Mouse (Mus musculus) heart, embryonic 14.5 days (tissue): ENCODE measurements at regions not wholly inside any gene's neighbourhood (a gene's known extent, or its start where the extent isn't known, plus 50 kb on each side); places are given as distances from the start of the nearest gene placed in this dataset.

ENCODE experiments used
- ATAC-seq: fragments of 200-750 bp; cut with Nextera tagmentation; 2 replicates; pipeline ENCODE4 v1.8.0; 2017; ENCODE audit warnings: low read depth, moderate TSS enrichment; ENCODE audit not compliant: insufficient number of reproducible peaks, insufficient read depth, low FRiP score
- H3K27ac ChIP-seq, 2 experiments: fragments of 200-500 bp in 1 of 2; fragments of 300-500 bp in 1 of 2; sonication (generic) in 1 of 2; replicated peaks in 1 of 2; 2 replicates each; pipeline ENCODE4 v1.5.1; 2012 to 2014; ENCODE audit warnings: low read depth in 2 of 2, low read length in 2 of 2, control low read depth in 1 of 2, mild to moderate bottlenecking in 1 of 2, mixed read lengths in 1 of 2; ENCODE audit not compliant: control insufficient read depth in 1 of 2, insufficient read depth in 1 of 2
- H3K27me3 ChIP-seq: fragments of 300-500 bp; sonication (generic); 2 replicates; pipeline ENCODE4 v1.6.1; 2014; ENCODE audit warnings: mild to moderate bottlenecking, low read length, control low read depth; ENCODE audit not compliant: control insufficient read depth, insufficient read depth
- H3K36me3 ChIP-seq: fragments of 300-500 bp; sonication (generic); 2 replicates; pipeline ENCODE4 v1.6.1; 2014; ENCODE audit warnings: mild to moderate bottlenecking, control low read depth, low read length, mixed read lengths; ENCODE audit not compliant: control insufficient read depth, insufficient read depth
- H3K4me1 ChIP-seq, 2 experiments: fragments of 200-500 bp in 1 of 2; fragments of 300-500 bp in 1 of 2; sonication (generic) in 1 of 2; 2 replicates each; pipeline ENCODE4 v1.6.1; 2012 to 2014; ENCODE audit warnings: low read length in 2 of 2, control low read depth in 1 of 2, mixed read lengths in 1 of 2; ENCODE audit not compliant: control insufficient read depth in 2 of 2, insufficient read depth in 2 of 2
- H3K4me2 ChIP-seq: fragments of 300-500 bp; sonication (generic); 2 replicates; pipeline ENCODE4 v1.6.1; 2014; ENCODE audit warnings: mild to moderate bottlenecking, low read length
- H3K4me3 ChIP-seq, 2 experiments: fragments of 200-500 bp in 1 of 2; fragments of 300-500 bp in 1 of 2; sonication (generic) in 1 of 2; 2 replicates each; pipeline ENCODE4 v1.5.1; 2012 to 2014; ENCODE audit warnings: low read length in 2 of 2, mild to moderate bottlenecking in 2 of 2, control low read depth in 1 of 2, low read depth in 1 of 2, moderate library complexity in 1 of 2; ENCODE audit not compliant: control insufficient read depth in 1 of 2, insufficient read depth in 1 of 2
- H3K9ac ChIP-seq: fragments of 300-500 bp; sonication (generic); 2 replicates; pipeline ENCODE4 v1.6.1; 2014; ENCODE audit warnings: mild to moderate bottlenecking, low read length
- H3K9me3 ChIP-seq: fragments of 300-500 bp; sonication (generic); 2 replicates; pipeline ENCODE4 v1.6.1; 2016; ENCODE audit warnings: low read length, control low read depth; ENCODE audit not compliant: control insufficient read depth
- WGBS: fragments of 180-500 bp; shearing (Covaris S2); extraction: QIAGEN DNeasy Blood & Tissue Kit; methylation state at CpG from one replicate; pipeline ENCODE4 v1.1.7; 2014; 5-methylcytosine and 5-hydroxymethylcytosine counted together

DNA sequence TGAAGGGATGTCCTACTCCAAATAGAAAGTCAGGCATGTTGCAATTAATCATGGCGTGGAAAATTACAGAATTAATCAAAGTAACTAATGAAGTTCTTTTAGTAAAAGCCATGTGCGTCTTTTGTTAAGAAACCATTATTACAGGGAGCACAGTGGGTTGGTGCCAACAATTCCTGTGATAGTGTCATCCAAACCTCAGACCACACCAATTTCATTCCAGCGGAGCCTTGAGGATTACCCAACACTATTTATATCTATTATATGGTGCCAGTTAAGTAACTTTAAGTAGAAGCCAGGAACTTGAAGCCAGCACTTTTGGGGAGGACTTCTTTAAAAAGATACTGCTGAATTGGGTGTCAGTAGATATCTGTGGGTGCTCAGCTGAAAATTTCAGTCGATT lies 93.0 kb upstream of the Tnc start:
- Histone ChIP-seq H3K9ac (no peak overlapping the region), H3K4me1 (no peaks in the 10 kb centered on the region), H3K27ac (no peak overlapping the region), H3K27me3 (no peaks in the 10 kb centered on the region), H3K36me3 (no peaks in the 10 kb centered on the region), H3K4me3 (no peak overlapping the region), H3K9me3 (no peaks in the 10 kb centered on the region), H3K4me2 (no peak overlapping the region)
- 73% methylated on average over 4 of the region's 4 CpGs for WGBS
- ATAC-seq: no peak

DNA sequence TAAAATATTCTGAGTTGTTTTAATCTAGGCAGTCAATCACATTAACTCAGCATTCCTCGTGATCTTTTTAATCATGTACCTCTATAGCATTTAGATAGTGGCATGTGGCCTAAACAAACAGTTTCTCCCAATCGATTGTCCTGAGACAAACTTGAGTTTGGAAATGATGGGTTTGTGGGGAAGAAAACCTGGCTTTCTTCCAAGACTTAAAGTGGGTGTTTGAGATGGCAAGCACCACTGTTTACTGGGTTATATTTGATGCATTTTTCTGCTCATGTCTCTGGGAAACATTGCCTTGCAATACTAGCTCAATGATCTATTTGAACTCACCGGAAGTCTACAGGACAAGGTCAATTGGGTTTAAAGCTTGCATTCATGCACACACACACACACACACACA lies 88.2 kb upstream of the Tnc start:
- Histone ChIP-seq H3K27ac (no peak overlapping the region), H3K4me2 (no peak overlapping the region), H3K4me3 (no peak overlapping the region), H3K4me1 (no peaks in the 10 kb centered on the region), H3K9me3 (no peaks in the 10 kb centered on the region), H3K27me3 (no peaks in the 10 kb centered on the region), H3K9ac (no peak overlapping the region), H3K36me3 (no peaks in the 10 kb centered on the region)
- 73% methylated on average over 3 of the region's 3 CpGs for WGBS
- no peak for ATAC-seq

DNA sequence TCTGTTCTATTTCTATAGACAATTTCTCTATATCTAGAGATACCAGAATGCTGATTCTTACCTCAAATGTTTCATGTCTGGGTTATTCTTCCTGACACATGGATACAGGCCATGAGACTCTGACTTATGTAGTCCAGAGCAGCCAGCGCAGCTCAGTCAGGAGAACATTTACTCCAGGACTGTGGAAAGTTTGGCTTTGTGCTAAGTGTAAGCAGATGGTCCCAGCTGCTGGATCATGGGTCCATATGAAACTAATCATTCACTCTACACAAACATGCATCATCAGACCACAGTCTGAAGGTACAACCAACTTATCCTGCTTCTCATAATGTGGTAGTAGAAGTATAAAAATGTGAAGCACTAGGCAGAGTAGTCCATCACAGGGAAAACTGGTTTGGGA lies 82.5 kb upstream of the Tnc start:
- WGBS: 76% methylated on average over 1 of the region's 1 CpGs
- H3K27me3 ChIP-seq: no peaks in the 10 kb centered on the region
- H3K9me3 ChIP-seq: no peaks in the 10 kb centered on the region
- no peaks in the 10 kb centered on the region for H3K36me3 ChIP-seq
- H3K27ac ChIP-seq: no peak overlapping the region
- H3K4me2 ChIP-seq: no peak overlapping the region
- no peak for ATAC-seq
- no peaks in the 10 kb centered on the region for H3K4me1 ChIP-seq
- H3K9ac ChIP-seq: no peak overlapping the region
- no peak overlapping the region for H3K4me3 ChIP-seq

DNA sequence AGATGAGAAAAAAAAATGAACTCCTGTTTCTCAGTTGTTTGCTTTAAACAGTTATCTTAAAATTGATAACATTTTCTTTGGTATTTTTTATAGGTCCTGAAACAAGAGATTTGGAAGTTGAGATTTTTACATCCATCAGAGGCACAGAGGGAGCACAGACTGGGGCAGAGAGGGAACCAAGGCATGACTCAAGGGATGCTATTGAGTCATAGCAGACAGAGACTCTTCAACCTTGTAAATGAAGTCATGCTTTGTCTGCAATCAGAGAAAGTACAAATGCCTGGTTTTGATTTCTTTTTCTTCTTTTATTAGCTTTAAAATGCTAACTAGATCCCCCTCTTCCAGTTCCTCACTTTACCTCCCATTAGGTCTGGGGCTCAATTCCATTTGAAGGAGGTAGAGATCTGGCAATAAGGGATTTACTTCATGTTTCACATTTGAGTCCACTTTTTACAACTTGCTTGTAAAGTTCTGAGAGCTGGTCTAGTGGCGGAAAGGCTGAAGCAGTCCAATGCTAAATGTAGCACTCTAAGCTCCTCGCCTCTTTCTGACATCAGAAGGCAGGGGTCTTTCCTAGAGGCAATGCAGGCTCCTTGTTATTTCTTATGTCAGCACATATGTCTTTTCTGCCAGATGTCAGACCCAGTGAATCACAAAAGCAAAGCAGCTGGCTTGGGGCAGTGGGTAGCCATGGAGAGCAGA lies 77.7 kb upstream of the Tnc start:
- no peaks in the 10 kb centered on the region for H3K36me3 ChIP-seq
- H3K4me2 ChIP-seq: no peak overlapping the region
- no peak overlapping the region for H3K4me3 ChIP-seq
- no peak for ATAC-seq
- H3K27ac ChIP-seq: no peak overlapping the region
- H3K4me1 ChIP-seq: no peaks in the 10 kb centered on the region
- H3K9me3 ChIP-seq: no peaks in the 10 kb centered on the region
- 70% methylated on average over 2 of the region's 2 CpGs for WGBS
- H3K27me3 ChIP-seq: no peaks in the 10 kb centered on the region
- H3K9ac ChIP-seq: no peak overlapping the region

DNA sequence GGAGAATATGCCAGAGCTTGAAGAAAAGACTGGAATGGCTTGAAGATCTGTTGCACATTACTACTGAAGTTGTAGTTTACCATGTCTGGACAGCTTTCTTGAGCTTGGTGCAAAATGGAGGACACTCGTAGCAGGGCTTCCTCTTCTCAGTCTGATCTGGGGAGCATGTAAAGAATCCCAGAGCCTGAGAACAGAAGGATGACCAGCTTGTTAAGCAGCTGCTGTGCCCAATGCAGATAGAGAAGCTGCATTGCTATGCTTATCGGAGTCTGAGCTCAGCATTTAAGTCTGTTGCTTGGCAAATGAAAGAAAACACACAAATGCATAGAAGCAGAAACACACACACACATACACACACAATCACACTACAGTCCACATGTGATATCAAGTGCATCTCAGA lies 76.9 kb upstream of the Tnc start:
- Histone ChIP-seq H3K4me1 (no peaks in the 10 kb centered on the region), H3K36me3 (no peaks in the 10 kb centered on the region), H3K27ac (no peak overlapping the region), H3K4me2 (no peak overlapping the region), H3K4me3 (no peak overlapping the region), H3K27me3 (no peaks in the 10 kb centered on the region), H3K9ac (no peak overlapping the region), H3K9me3 (no peaks in the 10 kb centered on the region)
- WGBS: 72% methylated on average over 2 of the region's 2 CpGs
- no peak for ATAC-seq

DNA sequence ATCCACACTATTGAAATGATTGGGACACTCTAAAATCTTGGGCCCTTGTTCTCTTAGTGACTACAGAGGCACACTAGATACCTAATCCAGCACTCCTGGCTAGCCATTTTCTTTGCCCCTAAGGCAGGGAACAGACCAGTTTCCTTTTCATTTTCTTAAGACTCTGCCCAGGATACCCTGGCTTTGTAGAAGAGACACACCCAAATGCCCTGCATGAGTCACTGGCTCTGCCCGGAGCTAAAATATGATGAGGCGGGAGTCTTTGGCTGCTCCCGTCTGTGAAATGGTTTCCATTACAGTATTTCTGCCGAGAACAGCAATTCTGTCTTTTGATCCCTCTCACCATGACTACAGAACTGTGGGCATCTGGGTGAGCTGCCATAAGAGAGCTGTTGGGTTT lies 51.4 kb upstream of the Tnc start:
- no peaks in the 10 kb centered on the region for H3K4me1 ChIP-seq
- 80% methylated on average over 4 of the region's 4 CpGs for WGBS
- H3K4me3 ChIP-seq: no peak overlapping the region
- no peaks in the 10 kb centered on the region for H3K27me3 ChIP-seq
- no peak for ATAC-seq
- H3K36me3 ChIP-seq: no peaks in the 10 kb centered on the region
- no peaks in the 10 kb centered on the region for H3K9me3 ChIP-seq
- no peak overlapping the region for H3K4me2 ChIP-seq
- no peak overlapping the region for H3K9ac ChIP-seq
- H3K27ac ChIP-seq: no peak overlapping the region
